Mouse (Mus musculus) lung, postnatal 0 days (tissue): ENCODE data around the gene Lrig3.

Experiments
- CTCF ChIP-seq: IDR thresholded peaks from 2 replicates; pipeline ENCODE4 v1.5.1; 2016; ENCODE audit warnings: antibody characterized with exemption, mild to moderate bottlenecking
- EP300 ChIP-seq: IDR thresholded peaks from 2 replicates; pipeline ENCODE4 v1.6.1; 2016; ENCODE audit warnings: antibody characterized with exemption, mild to moderate bottlenecking, control low read depth

DNA sequence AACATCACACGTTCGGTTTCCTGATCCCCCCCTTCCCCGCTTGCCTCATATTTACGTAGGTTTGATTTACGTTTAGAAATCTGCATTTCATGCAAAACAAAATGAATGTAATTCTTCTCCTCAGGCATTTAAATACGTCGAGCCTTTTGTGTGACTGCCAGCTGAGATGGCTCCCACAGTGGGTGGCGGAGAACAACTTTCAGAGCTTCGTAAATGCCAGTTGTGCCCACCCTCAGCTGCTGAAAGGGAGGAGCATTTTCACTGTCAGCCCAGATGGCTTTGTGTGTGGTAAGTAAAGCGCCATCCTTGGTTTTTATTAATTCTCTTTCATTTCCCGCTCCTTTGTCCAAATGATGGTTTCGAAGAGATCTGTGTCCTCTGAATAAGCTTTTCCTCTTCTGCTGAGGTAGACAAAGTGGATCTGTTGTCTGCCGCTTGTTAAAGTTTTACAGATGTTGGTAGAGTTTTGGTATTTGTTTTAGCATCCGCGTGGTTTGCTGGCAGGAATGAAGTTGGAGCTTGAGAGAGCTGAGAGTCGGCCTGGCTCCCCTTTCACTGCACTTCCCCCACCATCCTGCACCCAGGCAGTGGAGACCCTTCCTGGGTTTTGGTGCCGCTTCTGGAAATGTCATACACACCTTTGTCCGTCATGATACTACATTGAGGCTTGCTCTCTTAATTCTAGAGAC, 37.0 kb downstream of the Lrig3 start:
- TF ChIP-seq CTCF: no peak
- TF ChIP-seq EP300: no peak
